Comparison of ENCODE assay signal across 21 mouse cellular contexts in genomic region chr16:74321666-74322371, GRCm38 (mm10).
DNase-seq lines count a peak whose midpoint lies in the region; ATAC-seq lines count a peak whose summit lies in the region.
"Had no signal": no experiment of that assay in that cellular context is flagged by ENCODE, and none has a peak within 500 bp of the region (broad histone marks: within the 10 kb centered on the region; RNA-seq: fewer than 3 reads in every experiment).

No protein-coding gene starts in this region.

- H3K27ac ChIP-seq in forebrain, embryonic 12.5 days: no peak overlapping the region
- H3K27ac ChIP-seq in forebrain, embryonic 15.5 days (replicated peaks): no peak overlapping the region
- H3K27ac ChIP-seq in neural tube, embryonic 12.5 days: no peak overlapping the region
- no peak overlapping the region for H3K27ac ChIP-seq in neural tube, embryonic 15.5 days (replicated peaks)
- H3K27ac ChIP-seq in hindbrain, embryonic 16.5 days (ENCODE audit: low read depth, low read length): no peak overlapping the region
- H3K27ac ChIP-seq: embryonic facial prominence, embryonic 15.5 days; heart, embryonic 10.5 days; kidney, postnatal 0 days; layer of hippocampus, adult 2 months; limb, embryonic 15.5 days had no signal

- no peaks in the 10 kb centered on the region for H3K9me3 ChIP-seq in forebrain, embryonic 12.5 days
- no peaks in the 10 kb centered on the region for H3K9me3 ChIP-seq in forebrain, embryonic 15.5 days
- H3K9me3 ChIP-seq in neural tube, embryonic 12.5 days: no peaks in the 10 kb centered on the region
- no peaks in the 10 kb centered on the region for H3K9me3 ChIP-seq in neural tube, embryonic 15.5 days (replicated peaks)
- no peaks in the 10 kb centered on the region for H3K9me3 ChIP-seq in hindbrain, embryonic 16.5 days (ENCODE audit: control insufficient read depth, low read length)
- H3K9me3 ChIP-seq: embryonic facial prominence, embryonic 15.5 days; heart, embryonic 10.5 days; limb, embryonic 15.5 days had no signal

- peaks cover 9% of the 10 kb centered on the region for H3K4me1 ChIP-seq in forebrain, embryonic 12.5 days
- peaks cover 8% of the 10 kb centered on the region for H3K4me1 ChIP-seq in forebrain, embryonic 15.5 days
- H3K4me1 ChIP-seq in neural tube, embryonic 12.5 days: no peaks in the 10 kb centered on the region
- peaks cover 5% of the 10 kb centered on the region; the same call in 1 of the 2 replicates for H3K4me1 ChIP-seq in neural tube, embryonic 15.5 days
- no peaks in the 10 kb centered on the region for H3K4me1 ChIP-seq in hindbrain, embryonic 16.5 days (ENCODE audit: control insufficient read depth, insufficient read depth, low read depth, low read length)
- H3K4me1 ChIP-seq: embryonic facial prominence, embryonic 15.5 days; heart, embryonic 10.5 days; limb, embryonic 15.5 days had no signal

- no peaks in the 10 kb centered on the region for H3K36me3 ChIP-seq in forebrain, embryonic 12.5 days (replicated peaks)
- H3K36me3 ChIP-seq in forebrain, embryonic 15.5 days: no peaks in the 10 kb centered on the region
- H3K36me3 ChIP-seq in neural tube, embryonic 12.5 days: no peaks in the 10 kb centered on the region
- H3K36me3 ChIP-seq in neural tube, embryonic 15.5 days: no peaks in the 10 kb centered on the region
- no peaks in the 10 kb centered on the region for H3K36me3 ChIP-seq in hindbrain, embryonic 16.5 days (ENCODE audit: control insufficient read depth, insufficient read depth, low read length)
- H3K36me3 ChIP-seq: embryonic facial prominence, embryonic 15.5 days; heart, embryonic 10.5 days; limb, embryonic 15.5 days had no signal

- no peaks in the 10 kb centered on the region for H3K27me3 ChIP-seq in forebrain, embryonic 12.5 days
- H3K27me3 ChIP-seq in forebrain, embryonic 15.5 days: no peaks in the 10 kb centered on the region
- no peaks in the 10 kb centered on the region for H3K27me3 ChIP-seq in neural tube, embryonic 12.5 days (replicated peaks)
- H3K27me3 ChIP-seq in neural tube, embryonic 15.5 days (replicated peaks): no peaks in the 10 kb centered on the region
- H3K27me3 ChIP-seq in hindbrain, embryonic 16.5 days (replicated peaks; ENCODE audit: control insufficient read depth, insufficient read depth, low read length): no peaks in the 10 kb centered on the region
- H3K27me3 ChIP-seq: embryonic facial prominence, embryonic 15.5 days; limb, embryonic 15.5 days had no signal

- peak; percentile 84 for DNase-seq in retina, postnatal 1 day
- DNase-seq in kidney, adult 18-20 months: no peak
- no peak for DNase-seq in gastrocnemius, postnatal 10 days
- DNase-seq: adrenal gland, postnatal 36 days; B cell, adult 2 months; cerebellum, adult 18-20 months; kidney, adult 11 months; layer of hippocampus, postnatal 36 days; right cerebral cortex, adult 18-20 months; thymus, postnatal 36 days had no signal

- WGBS in forebrain, embryonic 12.5 days: 35% methylated on average over 9 of the region's 9 CpGs
- WGBS in forebrain, embryonic 15.5 days: 35% methylated on average over 9 of the region's 9 CpGs
- 35% methylated on average over 9 of the region's 9 CpGs for WGBS in neural tube, embryonic 12.5 days
- 27% methylated on average over 9 of the region's 9 CpGs for WGBS in neural tube, embryonic 15.5 days
- 32% methylated on average over 9 of the region's 9 CpGs for WGBS in hindbrain, embryonic 16.5 days

- no peak overlapping the region for H3K4me3 ChIP-seq in forebrain, embryonic 12.5 days (replicated peaks)
- H3K4me3 ChIP-seq in forebrain, embryonic 15.5 days: no peak overlapping the region
- no peak overlapping the region for H3K4me3 ChIP-seq in neural tube, embryonic 12.5 days
- H3K4me3 ChIP-seq in neural tube, embryonic 15.5 days (replicated peaks): no peak overlapping the region
- H3K4me3 ChIP-seq in hindbrain, embryonic 16.5 days (ENCODE audit: low read length): no peak overlapping the region
- H3K4me3 ChIP-seq: embryonic facial prominence, embryonic 15.5 days; heart, embryonic 10.5 days; layer of hippocampus, adult 2 months; limb, embryonic 15.5 days had no signal

- ATAC-seq in forebrain, embryonic 12.5 days (ENCODE audit: low FRiP score): peak; percentile 69
- no peak for ATAC-seq in forebrain, embryonic 15.5 days (replicated peaks)
- peak; percentile 74 for ATAC-seq in neural tube, embryonic 12.5 days (ENCODE audit: low FRiP score, low read depth)
- ATAC-seq in neural tube, embryonic 15.5 days (ENCODE audit: low FRiP score): no peak
- ATAC-seq in hindbrain, embryonic 16.5 days: peak; percentile 65
- ATAC-seq: lung, postnatal 0 days had no signal

- H3K4me2 ChIP-seq in forebrain, embryonic 12.5 days: no peak overlapping the region
- no peak overlapping the region for H3K4me2 ChIP-seq in forebrain, embryonic 15.5 days (replicated peaks)
- no peak overlapping the region for H3K4me2 ChIP-seq in neural tube, embryonic 12.5 days (replicated peaks)
- H3K4me2 ChIP-seq in neural tube, embryonic 15.5 days: no peak overlapping the region
- no peak overlapping the region for H3K4me2 ChIP-seq in hindbrain, embryonic 16.5 days (ENCODE audit: low read length)
- H3K4me2 ChIP-seq: embryonic facial prominence, embryonic 15.5 days; limb, embryonic 15.5 days had no signal

- H3K9ac ChIP-seq in forebrain, embryonic 12.5 days: no peak overlapping the region
- no peak overlapping the region for H3K9ac ChIP-seq in forebrain, embryonic 15.5 days (replicated peaks)
- no peak overlapping the region for H3K9ac ChIP-seq in neural tube, embryonic 12.5 days
- H3K9ac ChIP-seq in neural tube, embryonic 15.5 days (replicated peaks): no peak overlapping the region
- H3K9ac ChIP-seq in hindbrain, embryonic 16.5 days (ENCODE audit: low read depth, low read length): no peak overlapping the region
- H3K9ac ChIP-seq: embryonic facial prominence, embryonic 15.5 days; limb, embryonic 15.5 days had no signal

Comparison
In these comparisons a context has a peak if more than half of its experiments do, and no peak if none do; other contexts are left out.
1. ATAC-seq: peak in forebrain, embryonic 12.5 days (single experiment), neural tube, embryonic 12.5 days (single experiment) and hindbrain, embryonic 16.5 days (single experiment); none in forebrain, embryonic 15.5 days (single experiment) and neural tube, embryonic 15.5 days (single experiment).